8 mouse cellular contexts compared by ENCODE assay signal in the genomic region with DNA sequence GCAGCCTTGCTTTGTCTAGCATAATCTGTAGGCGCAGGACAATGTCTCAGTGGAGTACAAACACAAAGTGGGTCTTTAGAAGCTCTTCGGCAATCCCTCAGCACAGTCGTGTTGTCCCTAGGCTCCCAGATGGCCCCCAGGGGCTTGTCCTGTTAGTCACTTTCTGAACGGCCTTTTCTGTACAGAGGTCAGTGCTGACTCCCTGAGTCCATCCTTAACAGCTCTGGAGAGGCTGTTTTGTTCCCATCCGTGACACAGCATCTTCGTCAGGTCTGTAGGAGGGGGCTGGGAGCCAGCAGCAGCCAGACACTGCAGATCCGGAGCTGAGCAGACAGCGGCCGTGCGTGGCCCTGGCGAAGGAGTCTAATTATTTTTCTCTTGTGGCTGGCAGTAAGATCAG. TPM values are rescaled to one million over a fixed set of nuclear protein-coding genes. Genes with fewer than 3 reads are reported as not detected.
DNase-seq lines count a peak whose midpoint lies in the region; ATAC-seq and TF ChIP-seq lines count a peak whose summit lies in the region.

No protein-coding gene starts in this region.

- WGBS in heart, adult 2 months = 13% methylated on average over 11 of the region's 11 CpGs
- 17% methylated on average over 11 of the region's 11 CpGs for WGBS in limb, embryonic 12.5 days
- WGBS in stomach, embryonic 15.5 days = 41% methylated on average over 11 of the region's 11 CpGs

- no peak overlapping the region; the same call in 1 of the 2 replicates for H3K4me3 ChIP-seq in layer of hippocampus, adult 2 months
- peak overlapping the region; percentile 22 for H3K4me3 ChIP-seq in brown adipose tissue, adult 24 weeks (ENCODE audit: insufficient read depth, low read depth, low read length)
- peak overlapping the region; percentile 10 for H3K4me3 ChIP-seq in heart, adult 2 months
- H3K4me3 ChIP-seq in limb, embryonic 12.5 days (replicated peaks) = no peak overlapping the region
- no peak overlapping the region for H3K4me3 ChIP-seq in stomach, embryonic 15.5 days (replicated peaks)

- H3K9ac ChIP-seq in heart, adult 2 months (ENCODE audit: low read depth, low read length) = peak overlapping the region; percentile 73
- H3K9ac ChIP-seq in limb, embryonic 12.5 days (replicated peaks) = peak overlapping the region; percentile 32; the same call in 1 of the 2 replicates
- H3K9ac ChIP-seq in stomach, embryonic 15.5 days = no peak overlapping the region

- no peaks in the 10 kb centered on the region for H3K27me3 ChIP-seq in heart, adult 2 months (ENCODE audit: control insufficient read depth, insufficient read depth, low read length)
- no peaks in the 10 kb centered on the region for H3K27me3 ChIP-seq in limb, embryonic 12.5 days
- H3K27me3 ChIP-seq in stomach, embryonic 15.5 days (replicated peaks) = no peaks in the 10 kb centered on the region

- H3K4me2 ChIP-seq in limb, embryonic 12.5 days = peak overlapping the region; percentile 35
- H3K4me2 ChIP-seq in stomach, embryonic 15.5 days = no peak overlapping the region

- peak overlapping the region; percentile 74 for H3K27ac ChIP-seq in layer of hippocampus, adult 2 months
- peak overlapping the region; percentile 82 for H3K27ac ChIP-seq in brown adipose tissue, adult 24 weeks (replicated peaks; ENCODE audit: low read depth, low read length)
- peak overlapping the region; percentile 100 for H3K27ac ChIP-seq in heart, adult 2 months
- H3K27ac ChIP-seq in limb, embryonic 12.5 days = no peak overlapping the region
- H3K27ac ChIP-seq in stomach, embryonic 15.5 days = peak overlapping the region; percentile 36

- no peak for TF ChIP-seq POLR2A in heart, adult 2 months (IDR thresholded peaks at IDR 0.05; ENCODE audit: insufficient read depth, low read depth, low read length)

- peaks cover 55% of the 10 kb centered on the region for H3K4me1 ChIP-seq in brown adipose tissue, adult 24 weeks (ENCODE audit: control insufficient read depth, insufficient read depth, insufficient read length, low read length)
- H3K4me1 ChIP-seq in heart, adult 2 months (ENCODE audit: control insufficient read depth, insufficient read depth, low read length) = peaks cover 46% of the 10 kb centered on the region
- peaks cover 71% of the 10 kb centered on the region for H3K4me1 ChIP-seq in limb, embryonic 12.5 days (replicated peaks)
- peaks cover 66% of the 10 kb centered on the region for H3K4me1 ChIP-seq in stomach, embryonic 15.5 days

- intact Hi-C loops in heart, adult 2 months (cut with DNase I) = no loop called here

- no peaks in the 10 kb centered on the region for H3K9me3 ChIP-seq in limb, embryonic 12.5 days
- H3K9me3 ChIP-seq in stomach, embryonic 15.5 days = no peaks in the 10 kb centered on the region

- TF ChIP-seq EP300 in heart, adult 2 months (IDR thresholded peaks at IDR 0.05; ENCODE audit: insufficient read depth, low read depth, low read length) = 0 out of 2 replicates have a peak, but pooled peaks have one; percentile 14

- DNase-seq in layer of hippocampus, adult 2 months (ENCODE audit: low spot score in 2 of 2) = peak; percentile 19 to 24
- DNase-seq in layer of hippocampus, adult 11-12 months (ENCODE audit: low spot score) = no peak
- DNase-seq in heart, adult 2 months = peak; percentile 55 to 62
- DNase-seq in spleen, postnatal 14 days (ENCODE audit: low spot score in 2 of 2) = no peak
- DNase-seq in urinary bladder, postnatal 4 days (ENCODE audit: low spot score in 2 of 2) = no peak

- H3K36me3 ChIP-seq in heart, adult 2 months (ENCODE audit: control insufficient read depth, insufficient read depth, low read length) = peaks cover 36% of the 10 kb centered on the region
- H3K36me3 ChIP-seq in limb, embryonic 12.5 days = no peaks in the 10 kb centered on the region
- H3K36me3 ChIP-seq in stomach, embryonic 15.5 days = no peaks in the 10 kb centered on the region

- ATAC-seq in limb, embryonic 12.5 days (ENCODE audit: insufficient number of reproducible peaks, insufficient read depth, low FRiP score, low TSS enrichment, low read depth) = no peak
- no peak for ATAC-seq in stomach, embryonic 15.5 days (ENCODE audit: insufficient read depth, low FRiP score, low read depth)

- no peak for TF ChIP-seq CTCF in layer of hippocampus, adult 2 months (conservative IDR thresholded peaks at IDR 0.05)
- no peak for TF ChIP-seq CTCF in heart, adult 2 months (IDR thresholded peaks at IDR 0.05)

- H3K79me2 ChIP-seq in heart, adult 2 months (replicated peaks; ENCODE audit: control insufficient read depth, insufficient read depth, low read length) = peaks cover 2% of the 10 kb centered on the region

RNA-seq across cellular contexts. Expression of gene Bag3, which starts 7.6 kb away (rescaled TPM):
- total RNA-seq in layer of hippocampus, adult 2 months (2021) = 10 to 100 TPM; 10.3 to 11.0 TPM
- polyA plus RNA-seq in brown adipose tissue, adult 24 weeks (2012; ENCODE audit: insufficient read depth, insufficient read length, missing spikeins) = 29.2 and 37.5 TPM in 2 replicates
- total RNA-seq in heart, adult 2 months (2021) = 100 to 1,000 TPM; 259 to 296 TPM
- polyA plus RNA-seq in heart, adult 2 months (2012; rRNA removed) = 133 and 148 TPM in 2 replicates
- polyA plus RNA-seq in limb, embryonic 12.5 days (2016; fragmentation: Nextera tagmentation; extraction: Ambion mirVana) = 8.7 and 9.2 TPM in 2 replicates
- 13.4 and 14.7 TPM in 2 replicates for polyA plus RNA-seq in stomach, embryonic 15.5 days (2015; fragmentation: Nextera tagmentation; extraction: Ambion mirVana)

Comparison
In these comparisons a context has a peak if more than half of its experiments do, and no peak if none do; other contexts are left out.
1. DNase-seq: peak in layer of hippocampus, adult 2 months (2 of 2) and heart, adult 2 months (2 of 2); none in layer of hippocampus, adult 11-12 months (single experiment), spleen, postnatal 14 days (0 of 2) and urinary bladder, postnatal 4 days (0 of 2).
2. H3K4me3 ChIP-seq: peak in brown adipose tissue, adult 24 weeks (single experiment) and heart, adult 2 months (single experiment); none in layer of hippocampus, adult 2 months (single experiment), limb, embryonic 12.5 days (single experiment) and stomach, embryonic 15.5 days (single experiment).